Mouse (Mus musculus): ENCODE results near the gene Irf4.

- TF ChIP-seq CTCF (IDR thresholded peaks at IDR 0.05; ENCODE audit: low read depth, low read length) (no peak), POLR2A (IDR thresholded peaks at IDR 0.05; ENCODE audit: extremely low read depth, insufficient read depth, low read length) (no peak)
These were observed 11.5 kb downstream of the Irf4 start for GRCm38 (mm10) chr13:30760374-30761090.
